Mouse (Mus musculus): Measurements from ENCODE around the gene Xlr3b. TPM values are rescaled to one million over a fixed set of nuclear protein-coding genes. Genes with fewer than 3 reads are reported as not detected.
"Not testable (repeated sequence)": the region's sequence is repeated elsewhere in the genome, so short reads cannot be mapped to it uniquely, and the experiment has no call there.

The Xlr3b gene
- polyA plus RNA-seq (2012; rRNA removed) = 0.56 and 1.5 TPM in 2 replicates

DNA sequence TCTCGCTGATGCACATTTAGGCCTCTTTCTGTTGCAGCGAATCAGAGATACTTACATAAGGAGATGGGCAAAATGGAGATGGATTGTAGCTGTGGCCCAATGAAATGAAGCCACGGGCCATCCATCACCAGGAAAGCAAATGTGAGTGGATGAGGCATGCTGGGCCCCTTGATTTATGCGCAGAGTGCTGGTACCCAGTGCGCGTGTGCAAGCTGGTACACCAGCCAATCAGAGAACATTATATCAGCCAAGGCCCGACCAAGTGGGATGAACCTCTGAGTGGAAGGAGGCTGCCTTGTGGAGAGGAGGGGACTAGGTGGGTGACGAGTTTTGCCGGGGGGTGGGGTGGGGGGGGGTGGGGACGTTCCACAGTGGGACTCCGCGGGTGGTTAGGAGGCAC, at the start of gene Xlr3b:
Xlr3b (plus strand) TSS at position 274 of the 400 bp plus-strand sequence.
- H3K36me3 ChIP-seq (ENCODE audit: control insufficient read depth, insufficient read depth, low read length); H3K27me3 ChIP-seq (replicated peaks; ENCODE audit: control insufficient read depth, insufficient read depth, low read length); H3K4me1 ChIP-seq (ENCODE audit: control insufficient read depth, insufficient read depth, low read length); H3K4me3 ChIP-seq (ENCODE audit: insufficient read depth, low read depth, low read length); H3K27ac ChIP-seq (ENCODE audit: insufficient read depth, low read depth, low read length): not testable (repeated sequence)
- peak; percentile 67 for DNase-seq
- 89% methylated on average over 12 of the region's 12 CpGs for WGBS

DNA sequence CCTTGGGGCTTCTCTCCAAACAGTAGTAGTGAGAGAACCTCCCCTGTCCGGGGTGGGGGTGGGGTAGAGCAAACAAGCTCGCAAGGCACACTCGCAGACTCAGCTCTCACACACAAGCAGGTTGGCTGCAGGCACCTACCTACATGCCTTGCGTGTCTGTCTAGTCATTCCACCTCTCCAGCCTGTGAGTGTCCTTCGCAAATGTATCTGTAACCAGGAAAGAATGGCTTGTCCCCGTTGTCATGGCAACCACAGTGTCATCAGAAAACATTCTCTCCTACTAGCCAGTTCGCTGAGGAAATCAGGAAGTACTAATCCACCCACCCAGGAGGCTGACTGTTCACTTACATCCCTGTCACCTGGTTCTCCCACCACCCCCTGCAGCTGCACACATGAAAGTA, 48.8 kb upstream of the Xlr3b start:
- H3K36me3 ChIP-seq (ENCODE audit: control insufficient read depth, insufficient read depth, low read length); H3K4me3 ChIP-seq (ENCODE audit: insufficient read depth, low read depth, low read length); H3K27me3 ChIP-seq (replicated peaks; ENCODE audit: control insufficient read depth, insufficient read depth, low read length); H3K4me1 ChIP-seq (ENCODE audit: control insufficient read depth, insufficient read depth, low read length); DNase-seq; H3K27ac ChIP-seq (ENCODE audit: insufficient read depth, low read depth, low read length): not testable (repeated sequence)
- WGBS = no CpG with 5 or more reads among the region's 7 CpGs

DNA sequence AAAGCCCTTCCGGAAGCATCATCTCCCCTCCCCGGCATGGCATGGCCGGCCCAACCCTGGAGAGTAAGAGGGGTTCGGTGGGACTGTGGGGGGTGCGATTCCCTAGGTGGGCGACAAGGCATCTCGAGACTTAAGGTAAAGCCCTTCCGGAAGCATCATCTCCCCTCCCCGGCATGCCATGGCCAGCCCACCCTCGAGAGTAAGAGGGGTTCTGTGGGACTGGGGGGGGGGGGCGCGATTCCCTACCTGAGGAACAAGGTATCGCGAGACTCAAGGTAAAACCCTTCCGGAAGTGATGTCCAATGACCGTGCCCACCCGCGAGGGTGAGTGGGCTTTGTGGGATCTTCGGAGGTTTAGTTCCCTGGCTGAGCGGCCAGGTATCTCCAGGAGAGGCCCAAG, 43.5 kb upstream of the Xlr3b start, which contains the start of gene Xlr5b:
Xlr5b (plus strand) TSS at position 301 of the 400 bp plus-strand sequence.
- DNase-seq; H3K4me1 ChIP-seq (ENCODE audit: control insufficient read depth, insufficient read depth, low read length); H3K36me3 ChIP-seq (ENCODE audit: control insufficient read depth, insufficient read depth, low read length); H3K4me3 ChIP-seq (ENCODE audit: insufficient read depth, low read depth, low read length); H3K27me3 ChIP-seq (replicated peaks; ENCODE audit: control insufficient read depth, insufficient read depth, low read length); H3K27ac ChIP-seq (ENCODE audit: insufficient read depth, low read depth, low read length): not testable (repeated sequence)
- no CpG with 5 or more reads among the region's 20 CpGs for WGBS

DNA sequence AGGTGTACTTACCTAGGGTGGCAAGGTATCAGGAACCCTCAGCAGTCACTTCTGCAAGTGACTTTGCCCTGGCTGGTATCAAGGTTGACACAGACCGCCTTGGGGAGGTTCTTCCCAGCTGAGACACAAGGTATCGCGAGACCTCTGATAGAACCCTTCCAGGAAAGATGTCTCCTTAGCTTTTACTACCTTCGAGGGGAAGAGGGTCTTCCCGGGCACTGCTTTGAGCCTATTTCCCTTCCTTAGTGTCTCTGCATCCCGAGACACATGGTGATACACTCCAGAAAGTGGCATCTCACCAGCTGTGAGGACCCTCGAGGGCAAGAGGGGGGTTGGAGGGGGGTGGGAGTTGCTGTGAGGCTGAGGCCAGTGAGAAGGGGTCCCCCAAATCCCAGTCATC, 42.7 kb upstream of the Xlr3b start, which contains the start of gene DXBay18:
DXBay18 (minus strand) TSS at position 101 of the 400 bp plus-strand sequence.
- not testable (repeated sequence) for DNase-seq; H3K36me3 ChIP-seq (ENCODE audit: control insufficient read depth, insufficient read depth, low read length); H3K4me1 ChIP-seq (ENCODE audit: control insufficient read depth, insufficient read depth, low read length); H3K4me3 ChIP-seq (ENCODE audit: insufficient read depth, low read depth, low read length); H3K27me3 ChIP-seq (replicated peaks; ENCODE audit: control insufficient read depth, insufficient read depth, low read length); H3K27ac ChIP-seq (ENCODE audit: insufficient read depth, low read depth, low read length)
- no CpG with 5 or more reads among the region's 7 CpGs for WGBS

DNA sequence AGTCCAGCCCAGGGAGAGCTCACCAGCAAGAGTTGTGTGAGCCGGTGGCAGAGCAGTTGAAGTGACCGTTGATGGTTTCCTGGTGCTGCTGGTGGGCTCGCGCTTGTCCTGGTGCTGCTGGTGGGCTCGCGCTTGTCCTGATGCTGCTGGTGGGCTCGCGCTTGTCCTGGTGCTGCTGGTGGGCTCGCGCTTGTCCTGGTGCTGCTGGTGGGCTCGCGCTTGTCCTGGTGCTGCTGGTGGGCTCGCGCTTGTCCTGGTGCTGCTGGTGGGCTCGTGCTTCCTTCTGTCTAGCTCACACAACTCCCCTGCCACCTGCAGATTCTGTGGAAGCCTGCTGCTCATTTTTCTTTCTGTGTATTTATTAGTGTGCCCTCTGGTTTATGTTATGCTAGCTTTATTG, 15.1 kb upstream of the Xlr3b start, which contains the start of gene Spin2d:
Spin2d (minus strand) TSS at position 101 of the 400 bp plus-strand sequence.
- not testable (repeated sequence) for H3K27ac ChIP-seq (ENCODE audit: insufficient read depth, low read depth, low read length); H3K4me3 ChIP-seq (ENCODE audit: insufficient read depth, low read depth, low read length); DNase-seq; H3K36me3 ChIP-seq (ENCODE audit: control insufficient read depth, insufficient read depth, low read length); H3K4me1 ChIP-seq (ENCODE audit: control insufficient read depth, insufficient read depth, low read length); H3K27me3 ChIP-seq (replicated peaks; ENCODE audit: control insufficient read depth, insufficient read depth, low read length)
- 60% methylated on average over 1 of the region's 15 CpGs for WGBS

DNA sequence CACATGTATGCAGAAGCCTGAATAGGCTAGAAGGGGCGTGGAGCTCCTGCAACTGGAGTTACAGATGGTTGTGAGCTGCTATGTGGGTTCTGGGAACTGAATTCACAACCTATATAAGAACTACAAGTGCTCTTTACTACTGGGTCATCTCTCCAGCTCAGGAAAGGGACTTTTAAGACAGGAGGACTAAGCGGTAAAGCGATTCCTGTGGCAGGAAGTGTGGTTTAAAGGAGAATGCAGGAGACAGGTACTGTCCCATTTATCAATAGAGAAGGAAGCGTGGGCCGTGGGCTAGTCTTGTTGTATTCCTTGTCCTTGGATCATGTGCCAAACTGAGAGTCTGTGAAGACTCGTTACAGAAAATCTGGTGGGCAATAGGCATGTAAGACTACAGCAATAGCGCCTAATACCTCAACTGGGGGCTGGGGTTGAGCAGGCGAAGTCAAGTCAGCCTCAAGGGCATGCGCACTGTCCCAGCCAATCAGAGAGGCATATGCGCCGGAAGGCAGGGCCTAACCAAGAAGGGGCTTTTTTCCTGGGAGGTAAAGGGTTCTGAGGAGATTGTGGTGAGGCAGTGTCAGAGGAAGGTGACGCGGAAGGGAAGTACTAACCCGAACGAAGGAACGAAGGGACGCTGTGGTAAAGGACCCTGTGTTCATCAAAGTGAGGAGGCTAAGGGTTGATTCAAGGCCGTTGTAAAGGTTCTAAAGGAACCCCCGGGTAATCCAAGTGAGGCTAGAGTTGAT, 22.0 kb downstream of the Xlr3b start, which contains the start of gene Xlr4b:
Xlr4b (plus strand) TSS at position 515 of the 746 bp plus-strand sequence.
- H3K4me3 ChIP-seq (ENCODE audit: insufficient read depth, low read depth, low read length); H3K27me3 ChIP-seq (replicated peaks; ENCODE audit: control insufficient read depth, insufficient read depth, low read length): not testable (repeated sequence)
- WGBS = 78% methylated on average over 19 of the region's 19 CpGs

DNA sequence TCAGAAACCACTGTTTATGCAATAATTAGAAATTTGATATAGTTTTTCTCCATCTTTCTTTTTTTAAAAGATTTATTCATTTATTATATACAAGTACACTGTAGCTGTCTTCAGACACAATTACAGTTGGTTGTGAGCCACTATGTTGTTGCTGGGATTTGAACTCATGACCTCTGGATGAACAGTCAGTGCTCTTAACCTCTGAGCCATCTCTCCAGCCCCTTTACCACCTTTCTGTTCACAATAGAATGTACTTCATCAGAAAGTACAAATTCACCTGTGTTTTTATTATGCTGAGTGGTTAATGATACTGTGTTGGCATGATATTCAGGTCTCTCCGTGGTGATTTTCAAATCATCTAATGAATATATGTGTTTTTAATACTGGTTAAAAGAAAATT, 33.4 kb downstream of the Xlr3b start:
- WGBS = 42% methylated on average over 1 of the region's 1 CpGs
- no peak for TF ChIP-seq POLR2A (IDR thresholded peaks at IDR 0.05; ENCODE audit: low read depth, low read length)
- TF ChIP-seq CTCF (conservative IDR thresholded peaks at IDR 0.05; ENCODE audit: insufficient read depth, insufficient read length, low read depth, low read length) = no peak
- H3K4me3 ChIP-seq (ENCODE audit: insufficient read depth, low read depth, low read length) = no peak overlapping the region
- no peak overlapping the region for H3K27ac ChIP-seq (ENCODE audit: insufficient read depth, low read depth, low read length)
- no peaks in the 10 kb centered on the region for H3K36me3 ChIP-seq (ENCODE audit: control insufficient read depth, insufficient read depth, low read length)
- no peaks in the 10 kb centered on the region for H3K4me1 ChIP-seq (ENCODE audit: control insufficient read depth, insufficient read depth, low read length)
- no peaks in the 10 kb centered on the region for H3K27me3 ChIP-seq (replicated peaks; ENCODE audit: control insufficient read depth, insufficient read depth, low read length)
- no peak for DNase-seq

More for the DNA sequence above, 22.0 kb downstream of the Xlr3b start, which contains the start of gene Xlr4b:
- not testable (repeated sequence) for H3K4me1 ChIP-seq (ENCODE audit: control insufficient read depth, insufficient read depth, low read length); H3K27ac ChIP-seq (ENCODE audit: insufficient read depth, low read depth, low read length); DNase-seq; H3K36me3 ChIP-seq (ENCODE audit: control insufficient read depth, insufficient read depth, low read length)

DNA sequence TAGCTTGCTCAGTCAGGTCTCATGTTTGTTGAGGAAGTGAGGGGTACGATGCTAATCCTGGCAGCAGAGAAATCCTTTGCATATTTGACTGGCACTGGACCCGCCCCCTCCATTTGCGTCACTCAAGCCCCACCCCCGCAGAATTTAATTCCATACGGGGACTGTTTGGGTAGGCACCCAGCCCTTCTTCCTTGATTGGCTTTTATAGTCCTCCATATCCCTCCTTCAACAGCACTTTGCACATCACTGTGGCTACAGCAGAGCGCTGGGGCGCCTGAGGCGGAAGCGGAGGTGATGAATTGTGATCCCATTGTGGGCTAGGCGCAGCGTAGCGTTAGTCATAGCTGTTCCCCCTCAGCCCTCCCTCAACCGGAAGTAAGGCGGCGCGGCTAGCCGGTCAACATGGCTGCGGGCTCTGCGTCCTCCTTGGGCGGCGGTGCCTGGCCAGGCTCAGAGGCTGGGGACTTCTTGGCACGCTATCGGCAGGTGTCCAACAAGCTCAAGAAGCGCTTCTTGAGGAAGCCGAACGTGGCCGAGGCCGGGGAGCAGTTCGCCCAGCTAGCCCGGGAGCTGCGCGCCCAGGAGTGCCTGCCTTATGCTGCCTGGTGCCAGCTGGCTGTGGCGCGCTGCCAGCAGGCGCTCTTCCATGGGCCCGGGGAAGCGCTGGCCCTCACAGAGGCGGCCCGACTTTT, 36.1 kb downstream of the Xlr3b start, which contains the start of gene F8a:
F8a (plus strand) TSS at position 378 of the 692 bp plus-strand sequence.
- H3K27me3 ChIP-seq (replicated peaks; ENCODE audit: control insufficient read depth, insufficient read depth, low read length) = no peaks in the 10 kb centered on the region
- no peaks in the 10 kb centered on the region for H3K4me1 ChIP-seq (ENCODE audit: control insufficient read depth, insufficient read depth, low read length)
- DNase-seq = peak; percentile 89
- H3K36me3 ChIP-seq (ENCODE audit: control insufficient read depth, insufficient read depth, low read length) = no peaks in the 10 kb centered on the region
- WGBS = 1% methylated on average over 39 of the region's 39 CpGs
- H3K27ac ChIP-seq (ENCODE audit: insufficient read depth, low read depth, low read length) = peak within 1 kb of the TSS; percentile 97
- peak; percentile 74 for TF ChIP-seq POLR2A (IDR thresholded peaks at IDR 0.05; ENCODE audit: low read depth, low read length)
- no peak for TF ChIP-seq CTCF (conservative IDR thresholded peaks at IDR 0.05; ENCODE audit: insufficient read depth, insufficient read length, low read depth, low read length)
- H3K4me3 ChIP-seq (ENCODE audit: insufficient read depth, low read depth, low read length) = peak within 1 kb of the TSS; percentile 76
